In the genomic region with DNA sequence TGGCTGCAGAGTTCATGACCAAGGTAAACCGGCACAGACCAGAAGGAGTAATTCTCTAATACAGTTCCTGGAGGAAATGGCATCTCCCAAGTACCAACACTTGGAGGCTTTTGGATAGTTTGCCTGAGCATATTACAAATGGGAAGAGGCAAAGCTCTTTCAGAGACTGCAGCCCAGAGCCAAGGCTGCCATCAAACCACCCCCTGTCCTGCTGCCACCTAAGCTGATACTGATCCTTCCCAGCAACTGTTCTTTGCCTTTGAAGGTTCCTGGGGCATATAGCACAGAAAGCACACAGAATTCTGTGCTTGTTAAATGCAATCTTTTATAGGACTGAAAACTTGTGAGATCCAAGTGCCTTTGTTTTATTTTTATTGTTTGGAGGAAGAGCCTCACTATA, we compare ENCODE assay signal across 18 mouse cellular contexts.
"Had no signal": no experiment of that assay in that cellular context is flagged by ENCODE, and none has a peak within 500 bp of the region (broad histone marks: within the 10 kb centered on the region; RNA-seq: fewer than 3 reads in every experiment).

No protein-coding gene starts in this region.

- DNase-seq: liver, postnatal 0 days; lung, adult 2 months; lung, postnatal 14 days; lung, postnatal 36 days; right cerebral cortex, postnatal 14 days; thymus, adult 18-20 months; thymus, postnatal 14 days; thymus, postnatal 36 days had no signal

- H3K27ac ChIP-seq: liver, embryonic 15.5 days; lung, embryonic 15.5 days; macrophage; midbrain, embryonic 13.5 days; midbrain, embryonic 15.5 days; neural tube, embryonic 13.5 days; stomach, embryonic 15.5 days; stomach, postnatal 0 days had no signal

- ATAC-seq: liver, postnatal 0 days; lung, postnatal 0 days; midbrain, embryonic 13.5 days; midbrain, embryonic 15.5 days had no signal

- H3K4me3 ChIP-seq: liver, embryonic 15.5 days; lung, embryonic 15.5 days; megakaryocyte, embryonic 14.5 days; midbrain, embryonic 13.5 days; midbrain, embryonic 15.5 days; neural tube, embryonic 13.5 days; stomach, embryonic 15.5 days had no signal
